Mouse (Mus musculus) cerebellum, adult 2 months (tissue): ENCODE data around the gene Dscam.

Source experiments
- CTCF ChIP-seq: fragments of 200-500 bp; IDR thresholded peaks from 2 replicates; pipeline ENCODE4 v1.5.1; 2011; ENCODE audit warnings: low read depth, mild to moderate bottlenecking, control low read depth, low read length, moderate library complexity, borderline replicate concordance; ENCODE audit not compliant: insufficient read depth
- POLR2A ChIP-seq: fragments of 200-500 bp; IDR thresholded peaks from 2 replicates; pipeline ENCODE4 v1.6.1; 2011; ENCODE audit warnings: low read length, control low read depth, borderline replicate concordance; ENCODE audit not compliant: insufficient read depth

DNA sequence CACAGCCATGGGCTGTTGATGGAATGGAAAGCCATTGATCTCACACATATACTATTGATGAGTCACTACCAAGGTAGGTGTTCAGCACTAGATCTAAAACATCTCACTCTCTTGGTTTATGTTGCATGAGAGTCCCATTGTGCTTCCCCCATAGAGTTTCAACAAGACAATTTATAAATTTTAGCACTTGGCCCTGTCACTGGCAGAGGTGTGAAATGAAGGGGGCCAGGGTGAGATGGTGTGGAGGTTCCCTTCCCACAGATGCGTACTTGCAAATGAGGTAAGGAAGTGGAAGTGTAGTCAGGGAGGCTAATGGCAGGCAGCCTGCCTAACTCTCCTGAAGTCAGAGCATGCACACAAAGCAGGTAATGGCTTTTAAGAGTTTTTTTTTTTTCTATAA is 262.7 kb downstream of the Dscam start:
- TF ChIP-seq CTCF (no peak), POLR2A (no peak)
